Mouse (Mus musculus): ENCODE measurements around the gene Trappc3. TPM values are rescaled to one million over a fixed set of nuclear protein-coding genes. Genes with fewer than 3 reads are reported as not detected.

Gene Trappc3
- polyA plus RNA-seq, 1 experiment: 25.7 TPM

GRCm38 (mm10) chr4:126228144-126228543, 34.0 kb upstream of the Trappc3 start:
- peaks cover 5% of the 10 kb centered on the region for H3K36me3 ChIP-seq (ENCODE audit: control insufficient read depth, insufficient read depth, low read length)
- WGBS: 53% methylated on average over 5 of the region's 5 CpGs

GRCm38 (mm10) chr4:126229900-126230299, 32.2 kb upstream of the Trappc3 start:
- Histone ChIP-seq H3K27me3 (ENCODE audit: control insufficient read depth, insufficient read depth, low read length) (no peaks in the 10 kb centered on the region), H3K27ac (ENCODE audit: insufficient read depth, low read length) (no peak overlapping the region), H3K4me1 (ENCODE audit: control insufficient read depth, insufficient read depth, insufficient read length) (peaks cover 8% of the 10 kb centered on the region; the same call in 1 of the 2 replicates), H3K36me3 (ENCODE audit: control insufficient read depth, insufficient read depth, low read length) (peaks cover 20% of the 10 kb centered on the region), H3K4me3 (ENCODE audit: extremely low read depth, insufficient read depth, insufficient read length) (no peak overlapping the region)
- TF ChIP-seq POLR2A (IDR thresholded peaks at IDR 0.05; ENCODE audit: low read depth, low read length) (no peak), CTCF (IDR thresholded peaks at IDR 0.05; ENCODE audit: extremely low read depth, insufficient read depth, insufficient read length, insufficient replicate concordance) (no peak)
- 69% methylated on average over 7 of the region's 7 CpGs for whole genome bisulfite sequencing
- no peak for DNase-seq (ENCODE audit: low read depth in 1 of 2, low spot score in 2 of 2)

More at GRCm38 (mm10) chr4:126228144-126228543, 34.0 kb upstream of the Trappc3 start:
- H3K27me3 ChIP-seq (ENCODE audit: control insufficient read depth, insufficient read depth, low read length): no peaks in the 10 kb centered on the region
- no peak overlapping the region for H3K4me3 ChIP-seq (ENCODE audit: extremely low read depth, insufficient read depth, insufficient read length)
- peaks cover 3% of the 10 kb centered on the region; the same call in 1 of the 2 replicates for H3K4me1 ChIP-seq (ENCODE audit: control insufficient read depth, insufficient read depth, insufficient read length)
- TF ChIP-seq CTCF (IDR thresholded peaks at IDR 0.05; ENCODE audit: extremely low read depth, insufficient read depth, insufficient read length, insufficient replicate concordance): no peak
- TF ChIP-seq POLR2A (IDR thresholded peaks at IDR 0.05; ENCODE audit: low read depth, low read length): no peak
- no peak overlapping the region for H3K27ac ChIP-seq (ENCODE audit: insufficient read depth, low read length)
- DNase-seq (ENCODE audit: low read depth in 1 of 2, low spot score in 2 of 2): no peak

GRCm38 (mm10) chr4:126233676-126234308, 28.3 kb upstream of the Trappc3 start:
- H3K36me3 ChIP-seq (ENCODE audit: control insufficient read depth, insufficient read depth, low read length): peaks cover 42% of the 10 kb centered on the region
- peaks cover 12% of the 10 kb centered on the region for H3K4me1 ChIP-seq (ENCODE audit: control insufficient read depth, insufficient read depth, insufficient read length)
- no peak overlapping the region for H3K27ac ChIP-seq (ENCODE audit: insufficient read depth, low read length)
- TF ChIP-seq POLR2A (IDR thresholded peaks at IDR 0.05; ENCODE audit: low read depth, low read length) (no peak), CTCF (IDR thresholded peaks at IDR 0.05; ENCODE audit: extremely low read depth, insufficient read depth, insufficient read length, insufficient replicate concordance) (no peak)
- no peaks in the 10 kb centered on the region for H3K27me3 ChIP-seq (ENCODE audit: control insufficient read depth, insufficient read depth, low read length)
- 95% methylated on average over 29 of the region's 29 CpGs for WGBS
- DNase-seq (ENCODE audit: low read depth in 1 of 2, low spot score in 2 of 2): no peak
- no peak overlapping the region for H3K4me3 ChIP-seq (ENCODE audit: extremely low read depth, insufficient read depth, insufficient read length)

- peaks cover 12% of the 10 kb centered on the region for H3K4me1 ChIP-seq (ENCODE audit: control insufficient read depth, insufficient read depth, insufficient read length)
- WGBS: 58% methylated on average over 18 of the region's 18 CpGs
These were observed 27.5 kb upstream of the Trappc3 start for GRCm38 (mm10) chr4:126234496-126235175.

GRCm38 (mm10) chr4:126235191-126235590, 26.9 kb upstream of the Trappc3 start:
- Histone ChIP-seq H3K4me1 (ENCODE audit: control insufficient read depth, insufficient read depth, insufficient read length) (peaks cover 12% of the 10 kb centered on the region), H3K27me3 (ENCODE audit: control insufficient read depth, insufficient read depth, low read length) (no peaks in the 10 kb centered on the region), H3K4me3 (ENCODE audit: extremely low read depth, insufficient read depth, insufficient read length) (no peak overlapping the region), H3K36me3 (ENCODE audit: control insufficient read depth, insufficient read depth, low read length) (peaks cover 46% of the 10 kb centered on the region), H3K27ac (ENCODE audit: insufficient read depth, low read length) (0 out of 2 replicates have a peak overlapping the region, but pooled peaks have one; percentile 40)
- no peak for DNase-seq (ENCODE audit: low read depth in 1 of 2, low spot score in 2 of 2)
- WGBS: 43% methylated on average over 10 of the region's 10 CpGs
- TF ChIP-seq POLR2A (IDR thresholded peaks at IDR 0.05; ENCODE audit: low read depth, low read length) (no peak), CTCF (IDR thresholded peaks at IDR 0.05; ENCODE audit: extremely low read depth, insufficient read depth, insufficient read length, insufficient replicate concordance) (no peak)

More at GRCm38 (mm10) chr4:126234496-126235175, 27.5 kb upstream of the Trappc3 start:
- no peaks in the 10 kb centered on the region for H3K27me3 ChIP-seq (ENCODE audit: control insufficient read depth, insufficient read depth, low read length)
- peaks cover 44% of the 10 kb centered on the region for H3K36me3 ChIP-seq (ENCODE audit: control insufficient read depth, insufficient read depth, low read length)
- TF ChIP-seq POLR2A (IDR thresholded peaks at IDR 0.05; ENCODE audit: low read depth, low read length) (no peak), CTCF (IDR thresholded peaks at IDR 0.05; ENCODE audit: extremely low read depth, insufficient read depth, insufficient read length, insufficient replicate concordance) (no peak)
- H3K4me3 ChIP-seq (ENCODE audit: extremely low read depth, insufficient read depth, insufficient read length): no peak overlapping the region
- peak in 1 of 2 experiments; percentile 46 for DNase-seq (ENCODE audit: low read depth in 1 of 2, low spot score in 2 of 2)
- peak overlapping the region; percentile 40; the same call in 1 of the 2 replicates for H3K27ac ChIP-seq (ENCODE audit: insufficient read depth, low read length)

- DNase-seq (ENCODE audit: low read depth in 1 of 2, low spot score in 2 of 2): no peak
- 94% methylated on average over 63 of the region's 63 CpGs for WGBS
- no peak overlapping the region for H3K4me3 ChIP-seq (ENCODE audit: extremely low read depth, insufficient read depth, insufficient read length)
- no peaks in the 10 kb centered on the region for H3K27me3 ChIP-seq (ENCODE audit: control insufficient read depth, insufficient read depth, low read length)
- H3K27ac ChIP-seq (ENCODE audit: insufficient read depth, low read length): no peak overlapping the region
- H3K36me3 ChIP-seq (ENCODE audit: control insufficient read depth, insufficient read depth, low read length): peaks cover 57% of the 10 kb centered on the region
- peaks cover 9% of the 10 kb centered on the region for H3K4me1 ChIP-seq (ENCODE audit: control insufficient read depth, insufficient read depth, insufficient read length)
- TF ChIP-seq POLR2A (IDR thresholded peaks at IDR 0.05; ENCODE audit: low read depth, low read length) (no peak), CTCF (IDR thresholded peaks at IDR 0.05; ENCODE audit: extremely low read depth, insufficient read depth, insufficient read length, insufficient replicate concordance) (no peak)
These were observed 25.5 kb upstream of the Trappc3 start for GRCm38 (mm10) chr4:126236467-126237280.
